Mouse (Mus musculus): ENCODE results near the gene Sox12.

- TF ChIP-seq CTCF (IDR thresholded peaks at IDR 0.05; ENCODE audit: borderline replicate concordance, extremely low read depth, insufficient read depth, insufficient read length) (no peak), POLR2A (IDR thresholded peaks at IDR 0.05; ENCODE audit: borderline replicate concordance, extremely low read depth, insufficient read depth, insufficient read length, poor library complexity, severe bottlenecking) (no peak)
Observed at GRCm38 (mm10) chr2:152347722-152348121, 50.1 kb downstream of the Sox12 start.

Measured in brain, embryonic 14.5 days (tissue).